Mouse (Mus musculus) kidney, adult 2 months (tissue): ENCODE results near the gene Cnnm2. TPM values are rescaled to one million over a fixed set of nuclear protein-coding genes. Genes with fewer than 3 reads are reported as not detected.

Experiments used
- DNase-seq: peaks from one replicate; pipeline ENCODE4 v3.0.0; 2021
- H3K27ac ChIP-seq: fragments of 200-500 bp; 2 replicates; pipeline ENCODE4 v1.5.1; 2012; ENCODE audit warnings: low read depth, low read length, control low read depth, inconsistent platforms; ENCODE audit not compliant: insufficient read depth
- H3K27me3 ChIP-seq: fragments of 200-500 bp; replicated peaks from 2 replicates; pipeline ENCODE4 v1.6.1; 2012; ENCODE audit warnings: mild to moderate bottlenecking, moderate library complexity, low read length, inconsistent platforms; ENCODE audit not compliant: control insufficient read depth, insufficient read depth
- H3K36me3 ChIP-seq: fragments of 200-500 bp; 2 replicates; pipeline ENCODE4 v1.6.1; 2012; ENCODE audit warnings: mild to moderate bottlenecking, moderate library complexity, low read length, inconsistent platforms; ENCODE audit not compliant: control insufficient read depth, insufficient read depth
- H3K4me1 ChIP-seq: fragments of 200-500 bp; 2 replicates; pipeline ENCODE4 v1.6.1; 2011; ENCODE audit warnings: low read length; ENCODE audit not compliant: control insufficient read depth, insufficient read depth
- H3K4me3 ChIP-seq: fragments of 200-500 bp; 2 replicates; pipeline ENCODE4 v1.5.1; 2011; ENCODE audit warnings: mild to moderate bottlenecking, low read depth, low read length, control low read depth; ENCODE audit not compliant: insufficient read depth
- CTCF ChIP-seq: fragments of 200-500 bp; conservative IDR thresholded peaks from 2 replicates; pipeline ENCODE4 v1.5.1; 2011; ENCODE audit warnings: low read depth, mild to moderate bottlenecking, control low read depth, low read length, moderate library complexity, mixed read lengths; ENCODE audit not compliant: insufficient read depth, insufficient read length
- POLR2A ChIP-seq: fragments of 200-500 bp; IDR thresholded peaks from one replicate; pipeline ENCODE4 v1.6.1; 2011; ENCODE audit warnings: low read depth, low read length, control low read depth
- WGBS: fragments of 180-500 bp; shearing (Covaris S2); methylation state at CpG from one replicate; pipeline ENCODE4 v1.1.7; 2018; 5-methylcytosine and 5-hydroxymethylcytosine counted together
- polyA plus RNA-seq: library from polyadenylated mRNA; depleted of rRNA; stranded (reverse); fragments of >200 nt; gene quantifications from 2 replicates; pipeline ENCODE4 v1.2.3, GENCODE M21; 2012

Gene Cnnm2
- polyA plus RNA-seq, 1 experiment, result 26.4 TPM

DNA sequence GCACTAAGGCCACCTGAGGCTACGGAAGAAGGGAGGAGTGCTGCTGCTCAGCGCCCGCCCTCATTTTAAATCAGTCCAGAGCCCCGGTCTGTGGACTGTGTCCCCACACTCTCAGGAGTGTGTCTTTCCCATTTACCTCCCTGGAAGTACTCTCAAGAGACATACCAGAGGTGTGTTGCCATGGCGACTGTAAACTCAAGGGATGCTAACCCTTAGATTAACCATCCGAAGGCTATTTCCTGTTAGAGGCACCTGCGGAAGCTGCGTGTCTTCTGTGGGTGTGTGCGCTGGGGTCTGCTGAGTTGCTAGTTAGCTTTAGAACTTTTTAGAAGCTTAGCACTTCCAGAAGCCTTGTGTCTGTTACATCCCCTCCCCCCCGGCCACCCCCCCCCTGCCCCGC is 107.7 kb downstream of the Cnnm2 start:
- Histone ChIP-seq H3K4me3 (no peak overlapping the region), H3K36me3 (no peaks in the 10 kb centered on the region), H3K27me3 (no peaks in the 10 kb centered on the region), H3K4me1 (no peaks in the 10 kb centered on the region), H3K27ac (no peak overlapping the region)
- no peak for DNase-seq
- no peak for TF ChIP-seq POLR2A
- TF ChIP-seq CTCF, result no peak
- WGBS, result 62% methylated on average over 11 of the region's 11 CpGs

DNA sequence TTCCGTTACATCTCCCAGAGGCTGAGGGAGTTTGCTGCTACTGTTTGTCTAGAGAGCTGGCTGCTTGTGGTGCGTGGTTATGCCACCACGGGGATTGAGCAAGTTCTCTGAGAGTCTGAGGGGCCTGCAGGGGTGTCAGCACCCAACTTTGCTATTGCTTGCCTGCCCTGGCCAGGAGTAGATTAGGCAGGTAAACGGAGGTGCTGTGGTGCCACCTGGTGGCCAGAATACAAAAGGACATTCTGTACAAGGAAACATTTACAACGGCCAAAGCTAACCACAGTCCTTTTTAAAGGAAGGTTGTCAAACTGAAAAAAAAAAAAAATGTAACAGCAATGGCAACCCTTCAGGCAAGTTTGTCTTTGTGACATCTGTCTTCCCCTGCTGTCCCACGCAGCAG is 108.1 kb downstream of the Cnnm2 start:
- Histone ChIP-seq H3K4me3 (no peak overlapping the region), H3K27ac (no peak overlapping the region), H3K36me3 (no peaks in the 10 kb centered on the region), H3K27me3 (no peaks in the 10 kb centered on the region), H3K4me1 (no peaks in the 10 kb centered on the region)
- WGBS, result 11% methylated on average over 6 of the region's 6 CpGs
- peak; percentile 91 for TF ChIP-seq CTCF
- TF ChIP-seq POLR2A, result no peak
- peak; percentile 85 for DNase-seq

GRCm38 (mm10) chr19:46871096-46871495 is 109.7 kb downstream of the Cnnm2 start:
- Histone ChIP-seq H3K27me3 (no peaks in the 10 kb centered on the region), H3K36me3 (no peaks in the 10 kb centered on the region), H3K27ac (no peak overlapping the region), H3K4me3 (no peak overlapping the region), H3K4me1 (no peaks in the 10 kb centered on the region)
- TF ChIP-seq CTCF (no peak), POLR2A (no peak)
- WGBS, result 94% methylated on average over 4 of the region's 4 CpGs
- no peak for DNase-seq

DNA sequence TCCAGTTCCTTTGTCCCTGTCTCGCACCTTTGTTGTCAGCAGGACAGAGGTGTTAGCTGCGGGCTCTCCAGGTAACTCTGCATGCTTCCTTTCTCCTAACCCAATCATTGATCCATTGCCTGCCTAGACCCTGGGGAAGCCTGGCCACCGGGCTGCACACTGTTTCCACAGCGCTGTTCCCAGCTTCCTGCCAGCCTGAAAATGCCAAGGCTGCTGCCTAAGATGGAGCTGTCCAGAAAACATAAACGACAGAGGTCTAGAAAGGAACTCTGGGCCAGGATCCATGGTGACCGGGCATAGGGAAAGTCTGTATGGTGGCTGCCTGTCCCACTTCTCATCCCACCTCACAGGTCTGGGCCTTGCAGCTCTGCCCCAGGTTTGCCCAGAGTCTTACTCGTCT is 110.3 kb downstream of the Cnnm2 start:
- no peak for DNase-seq
- H3K27ac ChIP-seq, result no peak overlapping the region
- no peak overlapping the region for H3K4me3 ChIP-seq
- 81% methylated on average over 7 of the region's 7 CpGs for WGBS
- H3K36me3 ChIP-seq, result no peaks in the 10 kb centered on the region
- no peak for TF ChIP-seq POLR2A
- no peak for TF ChIP-seq CTCF
- no peaks in the 10 kb centered on the region for H3K4me1 ChIP-seq
- no peaks in the 10 kb centered on the region for H3K27me3 ChIP-seq

DNA sequence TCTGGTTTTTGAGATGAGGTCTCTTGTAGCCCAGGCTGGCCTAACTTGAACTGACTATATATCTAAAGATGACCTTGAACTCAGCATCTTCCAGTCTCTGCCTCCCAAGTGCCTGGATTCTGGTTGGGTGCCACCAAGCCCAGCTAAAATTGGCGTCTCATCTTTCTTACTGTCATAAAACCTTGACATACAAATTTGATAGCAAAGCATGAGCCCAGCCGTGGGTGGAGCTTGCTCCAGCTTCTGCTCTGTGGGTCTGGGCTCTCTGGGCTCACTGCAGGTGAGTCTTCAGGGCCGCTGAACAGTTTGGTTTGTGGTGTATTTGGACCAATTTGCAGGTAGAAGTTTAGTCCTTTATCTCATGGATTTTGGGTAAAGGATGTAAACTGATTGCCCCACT is 112.5 kb downstream of the Cnnm2 start:
- 83% methylated on average over 3 of the region's 3 CpGs for WGBS
- Histone ChIP-seq H3K4me1 (peaks cover 3% of the 10 kb centered on the region; the same call in 1 of the 2 replicates), H3K27me3 (no peaks in the 10 kb centered on the region), H3K4me3 (no peak overlapping the region), H3K36me3 (no peaks in the 10 kb centered on the region), H3K27ac (no peak overlapping the region)
- TF ChIP-seq CTCF (no peak), POLR2A (no peak)
- no peak for DNase-seq

DNA sequence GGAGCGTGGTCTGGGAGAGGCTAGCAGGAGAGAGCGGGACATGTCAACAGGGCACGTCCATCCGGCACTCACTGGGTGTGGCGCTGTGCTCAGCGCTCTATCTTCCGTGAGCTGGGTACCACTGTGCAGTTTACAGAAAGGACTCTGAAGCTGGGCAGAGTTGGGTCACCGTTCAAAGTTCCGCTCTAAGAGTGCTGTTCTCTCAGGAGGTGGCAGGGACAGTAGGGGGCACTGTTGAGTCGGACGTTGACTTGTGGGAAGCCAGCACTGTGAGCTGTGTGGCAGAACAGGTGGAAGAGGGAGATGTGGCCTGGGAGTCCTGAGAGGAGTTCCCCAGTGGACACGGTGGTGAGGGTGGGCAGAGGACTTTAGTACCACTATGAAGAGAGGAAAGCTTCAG is 114.4 kb downstream of the Cnnm2 start:
- no peaks in the 10 kb centered on the region for H3K36me3 ChIP-seq
- TF ChIP-seq CTCF (peak; percentile 96), POLR2A (no peak)
- no peaks in the 10 kb centered on the region for H3K27me3 ChIP-seq
- H3K27ac ChIP-seq, result no peak overlapping the region
- no peak overlapping the region for H3K4me3 ChIP-seq
- DNase-seq, result peak; percentile 88
- WGBS, result 35% methylated on average over 12 of the region's 12 CpGs
- peaks cover 15% of the 10 kb centered on the region; the same call in 1 of the 2 replicates for H3K4me1 ChIP-seq

DNA sequence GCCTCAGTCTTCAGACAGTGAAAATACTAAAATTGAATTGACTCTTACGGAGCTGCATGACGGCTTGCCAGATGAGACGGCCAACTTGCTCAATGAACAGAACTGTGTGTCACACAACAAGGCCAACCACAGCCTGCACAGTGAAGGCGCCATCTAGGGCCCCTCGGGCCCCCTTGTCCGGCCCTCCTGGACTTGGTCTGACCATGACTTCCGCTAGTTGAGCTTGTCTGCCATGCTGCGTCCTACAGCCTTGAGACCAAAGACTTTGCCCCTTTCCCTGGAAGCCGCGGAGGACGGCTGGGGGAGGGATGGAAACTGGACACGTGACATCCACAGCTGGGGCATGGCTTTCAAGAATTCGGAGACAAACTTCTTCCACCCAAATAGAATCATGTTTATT is 116.5 kb downstream of the Cnnm2 start:
- TF ChIP-seq POLR2A (no peak), CTCF (no peak)
- H3K4me1 ChIP-seq, result peaks cover 15% of the 10 kb centered on the region; the same call in 1 of the 2 replicates
- peak; percentile 82 for DNase-seq
- H3K4me3 ChIP-seq, result no peak overlapping the region
- no peak overlapping the region for H3K27ac ChIP-seq
- no peaks in the 10 kb centered on the region for H3K36me3 ChIP-seq
- 60% methylated on average over 13 of the region's 13 CpGs for WGBS
- H3K27me3 ChIP-seq, result no peaks in the 10 kb centered on the region

- WGBS, result 22% methylated on average over 13 of the region's 13 CpGs
- no peaks in the 10 kb centered on the region for H3K27me3 ChIP-seq
- peaks cover 15% of the 10 kb centered on the region; the same call in 1 of the 2 replicates for H3K4me1 ChIP-seq
- TF ChIP-seq CTCF, result peak; percentile 69
- no peak for TF ChIP-seq POLR2A
- H3K4me3 ChIP-seq, result no peak overlapping the region
- peak; percentile 79 for DNase-seq
- H3K27ac ChIP-seq, result no peak overlapping the region
- no peaks in the 10 kb centered on the region for H3K36me3 ChIP-seq
These were observed 117.0 kb downstream of the Cnnm2 start for GRCm38 (mm10) chr19:46878346-46878745.
